Mouse (Mus musculus) ES-Bruce4 (cell line): ENCODE data around the gene Anxa4.

Source experiments
- CTCF ChIP-seq: IDR thresholded peaks from one replicate; pipeline ENCODE4 v1.8.1; 2011; ENCODE audit warnings: low read depth, low read length
- EP300 ChIP-seq: IDR thresholded peaks from 2 replicates; pipeline ENCODE4 v1.6.1; 2011; ENCODE audit warnings: low read depth, low read length; ENCODE audit not compliant: insufficient read depth
- POLR2A ChIP-seq: IDR thresholded peaks from one replicate; pipeline ENCODE4 v1.8.1; 2011; ENCODE audit warnings: low read length; ENCODE audit not compliant: insufficient read depth

DNA sequence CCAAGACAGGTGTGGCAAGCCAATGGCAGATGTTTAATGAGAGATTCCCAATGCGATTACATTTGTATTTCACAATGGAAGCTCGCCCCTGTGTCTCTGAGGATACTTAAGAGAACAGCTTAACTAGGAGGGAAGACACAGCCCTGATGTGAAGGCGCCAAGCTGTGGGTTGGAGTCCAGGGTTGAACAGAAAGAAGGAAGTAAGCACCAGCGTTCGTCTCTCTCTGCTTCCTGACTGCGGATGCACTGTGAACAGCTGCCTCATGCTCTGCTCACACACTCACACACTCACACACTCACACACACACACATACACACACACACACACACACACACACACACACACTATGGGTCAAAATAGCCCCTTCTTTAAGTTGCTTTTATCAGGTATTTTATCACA lies 36.4 kb upstream of the Anxa4 start:
- TF ChIP-seq CTCF: no peak
- TF ChIP-seq POLR2A: no peak
- no peak for TF ChIP-seq EP300
